Comparison of ENCODE assay signal across 23 mouse cellular contexts in genomic region chr9:96010664-96011063, GRCm38 (mm10). TPM values are rescaled to one million over a fixed set of nuclear protein-coding genes. Genes with fewer than 3 reads are reported as not detected.
A peak's percentile ranks its signal among the peaks of the same experiment; 100 is the strongest.
DNase-seq lines count a peak whose midpoint lies in the region; ATAC-seq lines count a peak whose summit lies in the region.
"Had no signal": no experiment of that assay in that cellular context is flagged by ENCODE, and none has a peak within 500 bp of the region (broad histone marks: within the 10 kb centered on the region; RNA-seq: fewer than 3 reads in every experiment).

No protein-coding gene starts in this region.

- peaks cover 7% of the 10 kb centered on the region; the same call in 1 of the 2 replicates for H3K4me1 ChIP-seq in liver, embryonic 12.5 days
- no peaks in the 10 kb centered on the region for H3K4me1 ChIP-seq in liver, embryonic 16.5 days (ENCODE audit: control insufficient read depth, low read depth, low read length)
- no peaks in the 10 kb centered on the region for H3K4me1 ChIP-seq in heart, embryonic 10.5 days
- no peaks in the 10 kb centered on the region for H3K4me1 ChIP-seq in neural tube, embryonic 15.5 days
- H3K4me1 ChIP-seq: embryonic facial prominence, embryonic 15.5 days; forebrain, embryonic 12.5 days; hindbrain, embryonic 12.5 days had no signal

- no peaks in the 10 kb centered on the region for H3K9me3 ChIP-seq in liver, embryonic 12.5 days (replicated peaks)
- no peaks in the 10 kb centered on the region for H3K9me3 ChIP-seq in liver, embryonic 16.5 days (replicated peaks; ENCODE audit: control insufficient read depth, low read length)
- H3K9me3 ChIP-seq in heart, embryonic 10.5 days = no peaks in the 10 kb centered on the region
- H3K9me3 ChIP-seq in neural tube, embryonic 15.5 days (replicated peaks) = no peaks in the 10 kb centered on the region
- H3K9me3 ChIP-seq: embryonic facial prominence, embryonic 15.5 days; forebrain, embryonic 12.5 days; hindbrain, embryonic 12.5 days had no signal

- H3K9ac ChIP-seq in liver, embryonic 12.5 days = no peak overlapping the region
- no peak overlapping the region for H3K9ac ChIP-seq in liver, embryonic 16.5 days (ENCODE audit: low read depth, low read length)
- H3K9ac ChIP-seq in neural tube, embryonic 15.5 days (replicated peaks) = no peak overlapping the region
- H3K9ac ChIP-seq: embryonic facial prominence, embryonic 15.5 days; forebrain, embryonic 12.5 days; forebrain, postnatal 0 days; hindbrain, embryonic 12.5 days had no signal

- ATAC-seq in liver, embryonic 12.5 days = peak; percentile 87
- ATAC-seq in liver, embryonic 16.5 days (ENCODE audit: low read depth) = peak; percentile 90
- no peak for ATAC-seq in neural tube, embryonic 15.5 days (ENCODE audit: low FRiP score)
- ATAC-seq: forebrain, postnatal 0 days; hindbrain, embryonic 16.5 days; inflammation-experienced regulatory T-cells, adult 6 months had no signal

- H3K27ac ChIP-seq in liver, embryonic 12.5 days = peak overlapping the region; percentile 45; the same call in 1 of the 2 replicates
- no peak overlapping the region for H3K27ac ChIP-seq in liver, embryonic 16.5 days (ENCODE audit: low read length)
- no peak overlapping the region for H3K27ac ChIP-seq in heart, embryonic 10.5 days
- H3K27ac ChIP-seq in neural tube, embryonic 15.5 days (replicated peaks) = no peak overlapping the region
- H3K27ac ChIP-seq: embryonic facial prominence, embryonic 15.5 days; forebrain, embryonic 12.5 days; heart, adult 2 months; hindbrain, embryonic 12.5 days had no signal

- no peak overlapping the region for H3K4me2 ChIP-seq in liver, embryonic 12.5 days
- H3K4me2 ChIP-seq in liver, embryonic 16.5 days (ENCODE audit: low read depth, low read length) = no peak overlapping the region
- no peak overlapping the region for H3K4me2 ChIP-seq in neural tube, embryonic 15.5 days
- H3K4me2 ChIP-seq: embryonic facial prominence, embryonic 15.5 days; forebrain, embryonic 12.5 days; hindbrain, embryonic 12.5 days had no signal

- H3K4me3 ChIP-seq in liver, embryonic 12.5 days = no peak overlapping the region
- H3K4me3 ChIP-seq in liver, embryonic 16.5 days (ENCODE audit: low read depth, low read length) = no peak overlapping the region
- H3K4me3 ChIP-seq in heart, embryonic 10.5 days = no peak overlapping the region
- H3K4me3 ChIP-seq in neural tube, embryonic 15.5 days (replicated peaks) = no peak overlapping the region
- H3K4me3 ChIP-seq: embryonic facial prominence, embryonic 15.5 days; forebrain, embryonic 12.5 days; heart, adult 2 months; hindbrain, embryonic 12.5 days had no signal

- WGBS in liver, embryonic 12.5 days (ENCODE audit: insufficient replicate concordance) = 65% methylated on average over 7 of the region's 7 CpGs
- WGBS in liver, embryonic 16.5 days (ENCODE audit: insufficient replicate concordance) = 55% methylated on average over 7 of the region's 7 CpGs
- 91% methylated on average over 7 of the region's 7 CpGs for WGBS in heart, embryonic 10.5 days
- 96% methylated on average over 7 of the region's 7 CpGs for WGBS in neural tube, embryonic 15.5 days

- no peaks in the 10 kb centered on the region for H3K27me3 ChIP-seq in liver, embryonic 12.5 days (replicated peaks)
- no peaks in the 10 kb centered on the region for H3K27me3 ChIP-seq in liver, embryonic 16.5 days (ENCODE audit: control insufficient read depth, insufficient read depth, low read depth, low read length)
- no peaks in the 10 kb centered on the region for H3K27me3 ChIP-seq in heart, embryonic 10.5 days (ENCODE audit: insufficient read depth, poor library complexity, severe bottlenecking)
- H3K27me3 ChIP-seq in neural tube, embryonic 15.5 days (replicated peaks) = no peaks in the 10 kb centered on the region
- H3K27me3 ChIP-seq: embryonic facial prominence, embryonic 15.5 days; forebrain, embryonic 12.5 days; hindbrain, embryonic 12.5 days had no signal

- peaks cover 63% of the 10 kb centered on the region for H3K36me3 ChIP-seq in liver, embryonic 12.5 days
- H3K36me3 ChIP-seq in liver, embryonic 16.5 days (ENCODE audit: control insufficient read depth, insufficient read depth) = peaks cover 12% of the 10 kb centered on the region
- peaks cover 70% of the 10 kb centered on the region for H3K36me3 ChIP-seq in heart, embryonic 10.5 days
- H3K36me3 ChIP-seq in neural tube, embryonic 15.5 days = peaks cover 51% of the 10 kb centered on the region

- peak; percentile 26 for DNase-seq in c-Kit-negative CD71-positive TER-119-positive erythroid progenitor cells, embryonic 14.5 days (ENCODE audit: low read depth, low spot score)
- DNase-seq in c-Kit-positive CD71-positive TER-119-positive erythroid progenitor cells, embryonic 14.5 days (ENCODE audit: low spot score) = peak; percentile 54
- DNase-seq in heart, embryonic 10.5 days (ENCODE audit: low spot score) = no peak
- DNase-seq in adrenal gland, postnatal 36 days = no peak
- no peak for DNase-seq in testis, postnatal 10 days (ENCODE audit: low spot score)
- DNase-seq: adrenal gland, postnatal 10 days; cerebellum, adult 11 months; cerebellum, adult 8-10 months; cerebellum, postnatal 14 days; embryo, embryonic 11 days; forebrain, postnatal 0 days; gastrocnemius, postnatal 10 days; heart, adult 2 months; heart, postnatal 10 days; heart, postnatal 4 days had no signal

RNA-seq across cellular contexts. Expression of gene Xrn1, which starts 56.1 kb away (rescaled TPM):
- 9.8 and 11.1 TPM in 2 replicates for polyA plus RNA-seq in liver, embryonic 12.5 days (2016; fragmentation: Nextera tagmentation; extraction: Ambion mirVana)
- polyA plus RNA-seq in liver, embryonic 16.5 days (2015; fragmentation: Nextera tagmentation; extraction: Ambion mirVana) = 6.1 TPM in 2 replicates
- 13.1 and 14.2 TPM in 2 replicates for polyA plus RNA-seq in heart, embryonic 10.5 days (2016; fragmentation: Nextera tagmentation; extraction: Ambion mirVana)
- 10 to 100 TPM; 22.8 to 24.0 TPM for total RNA-seq in adrenal gland, postnatal 36 days (2021)
- 16.4 and 16.8 TPM in 2 replicates for polyA plus RNA-seq in neural tube, embryonic 15.5 days (2015; fragmentation: Nextera tagmentation; extraction: Ambion mirVana)

Comparison
In these comparisons a context has a peak if more than half of its experiments do, and no peak if none do; other contexts are left out.
1. DNase-seq: peak in c-Kit-negative CD71-positive TER-119-positive erythroid progenitor cells, embryonic 14.5 days (single experiment) and c-Kit-positive CD71-positive TER-119-positive erythroid progenitor cells, embryonic 14.5 days (single experiment); none in heart, embryonic 10.5 days (single experiment), adrenal gland, postnatal 36 days (0 of 2) and testis, postnatal 10 days (single experiment).